Mouse (Mus musculus): ENCODE results near the gene Hdac9. TPM values are rescaled to one million over a fixed set of nuclear protein-coding genes. Genes with fewer than 3 reads are reported as not detected.

Gene Hdac9
- total and polyA plus RNA-seq, 2 experiments from 2014 or later: 14.9 to 21.6 TPM

DNA sequence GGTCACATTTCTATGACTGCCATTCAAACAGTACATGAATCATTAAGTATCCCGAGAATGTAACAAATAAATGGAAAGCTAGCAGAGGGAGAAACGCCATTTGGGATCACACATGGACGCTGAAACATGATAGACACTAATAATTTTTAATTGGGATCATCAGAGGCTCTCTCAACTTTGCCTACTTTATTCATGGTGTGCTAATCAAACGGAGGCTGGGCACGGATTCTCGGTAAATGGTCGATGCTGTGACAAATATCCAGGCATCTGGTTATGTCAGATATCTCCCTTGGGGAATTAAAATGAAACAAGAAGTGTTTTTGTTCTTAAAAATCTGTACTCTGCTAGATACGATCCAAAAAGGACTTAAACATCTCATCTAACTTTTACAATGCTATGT, 418.6 kb downstream of the Hdac9 start:
- no peak overlapping the region for H3K4me2 ChIP-seq (ENCODE audit: low read depth)
- H3K9ac ChIP-seq: no peak overlapping the region
- 0 out of 2 replicates have a peak, but pooled peaks cover 2% of the 10 kb centered on the region for H3K4me1 ChIP-seq (ENCODE audit: insufficient read depth)
- no peak for TF ChIP-seq CTCF (IDR thresholded peaks at IDR 0.05; ENCODE audit: low read depth)
- H3K27ac ChIP-seq (ENCODE audit: low read depth, low read length): no peak overlapping the region; the same call in 1 of the 2 replicates
- H3K36me3 ChIP-seq (ENCODE audit: insufficient read depth): no peaks in the 10 kb centered on the region
- no peak overlapping the region for H3K4me3 ChIP-seq (ENCODE audit: low read depth, low read length)
- H3K27me3 ChIP-seq (ENCODE audit: insufficient read depth, low read length): no peaks in the 10 kb centered on the region
- DNase-seq: peak; percentile 24
- H3K9me3 ChIP-seq (ENCODE audit: low read length): no peaks in the 10 kb centered on the region
- 29% methylated on average over 8 of the region's 8 CpGs for WGBS
- ATAC-seq: no peak

DNA sequence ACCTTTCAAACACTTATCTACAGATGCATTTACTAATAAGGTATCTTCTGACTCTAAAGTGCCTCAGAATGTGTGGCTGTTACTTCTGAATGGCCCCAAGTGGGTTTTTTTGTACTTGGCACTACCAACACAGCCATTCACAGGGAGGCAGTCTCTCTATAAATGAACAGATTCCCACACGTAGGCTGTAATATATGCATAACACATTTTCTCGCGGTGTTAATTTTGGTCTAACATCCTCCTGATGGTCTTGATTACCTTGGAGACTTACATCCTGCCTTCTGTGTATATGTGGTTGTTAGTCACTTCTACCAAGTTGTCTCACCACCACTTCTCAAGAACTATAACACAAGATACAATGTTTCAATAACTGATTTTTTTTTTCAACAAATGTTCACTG, 419.2 kb downstream of the Hdac9 start:
- no peak overlapping the region for H3K9ac ChIP-seq
- TF ChIP-seq CTCF (IDR thresholded peaks at IDR 0.05; ENCODE audit: low read depth): no peak
- H3K4me1 ChIP-seq (ENCODE audit: insufficient read depth): 0 out of 2 replicates have a peak, but pooled peaks cover 2% of the 10 kb centered on the region
- no peak overlapping the region for H3K4me3 ChIP-seq (ENCODE audit: low read depth, low read length)
- peak; percentile 78 for ATAC-seq
- H3K27ac ChIP-seq (ENCODE audit: low read depth, low read length): no peak overlapping the region
- no peaks in the 10 kb centered on the region for H3K36me3 ChIP-seq (ENCODE audit: insufficient read depth)
- no peak overlapping the region for H3K4me2 ChIP-seq (ENCODE audit: low read depth)
- DNase-seq: peak; percentile 37
- no peaks in the 10 kb centered on the region for H3K9me3 ChIP-seq (ENCODE audit: low read length)
- WGBS: 46% methylated on average over 3 of the region's 3 CpGs
- no peaks in the 10 kb centered on the region for H3K27me3 ChIP-seq (ENCODE audit: insufficient read depth, low read length)

DNA sequence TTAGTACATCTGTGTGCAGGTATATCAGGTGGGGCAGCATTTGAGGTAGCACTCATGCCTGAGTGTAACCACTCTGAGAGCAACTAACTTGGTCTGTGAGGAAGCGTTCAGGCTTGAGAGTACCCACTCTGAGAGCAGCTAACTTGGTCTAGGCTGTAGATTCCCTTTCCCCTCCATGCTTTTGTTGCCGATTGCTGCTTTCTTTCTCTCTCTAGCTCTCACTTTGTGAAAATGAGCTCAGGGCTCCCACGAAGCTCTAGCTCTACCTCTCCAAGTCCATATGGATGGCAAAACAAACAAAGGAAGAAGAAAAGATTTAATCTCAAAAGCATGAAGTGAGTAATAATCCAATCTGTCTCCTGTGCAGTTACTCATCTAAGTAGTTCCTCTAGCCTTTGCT, 421.0 kb downstream of the Hdac9 start:
- peak overlapping the region; percentile 13; the same call in 1 of the 2 replicates for H3K4me3 ChIP-seq (ENCODE audit: low read depth, low read length)

DNA sequence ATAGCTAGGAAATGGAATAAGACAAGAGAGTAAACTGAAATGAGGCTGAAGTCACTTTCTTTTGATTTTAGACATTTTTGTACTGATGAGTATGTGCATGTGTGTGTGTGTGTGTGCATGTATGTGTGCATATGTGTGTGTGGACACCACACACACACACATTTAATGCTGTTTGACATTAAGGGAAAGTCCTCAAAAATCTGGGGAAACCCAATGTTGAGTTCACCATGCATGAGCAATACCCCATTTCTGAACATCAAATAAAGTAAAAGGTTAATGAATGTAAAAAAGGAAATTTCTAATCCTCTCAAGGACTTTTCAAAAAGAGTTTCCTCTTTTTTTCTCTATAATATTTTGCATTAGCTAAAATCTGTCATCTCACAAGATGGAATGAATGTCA, 427.3 kb downstream of the Hdac9 start:
- no peak overlapping the region for H3K27ac ChIP-seq (ENCODE audit: low read depth, low read length)
- H3K36me3 ChIP-seq (ENCODE audit: insufficient read depth): no peaks in the 10 kb centered on the region
- no peak overlapping the region for H3K4me3 ChIP-seq (ENCODE audit: low read depth, low read length)
- no peak overlapping the region for H3K4me2 ChIP-seq (ENCODE audit: low read depth)
- ATAC-seq (no peak), DNase-seq (no peak)
- no peak overlapping the region for H3K9ac ChIP-seq
- no peaks in the 10 kb centered on the region for H3K9me3 ChIP-seq (ENCODE audit: low read length)
- H3K27me3 ChIP-seq (ENCODE audit: insufficient read depth, low read length): no peaks in the 10 kb centered on the region
- no peaks in the 10 kb centered on the region for H3K4me1 ChIP-seq (ENCODE audit: insufficient read depth)
- TF ChIP-seq CTCF (IDR thresholded peaks at IDR 0.05; ENCODE audit: low read depth): no peak

More for the DNA sequence above, 421.0 kb downstream of the Hdac9 start:
- peak; percentile 25 for DNase-seq
- 21% methylated on average over 3 of the region's 3 CpGs for WGBS
- H3K27me3 ChIP-seq (ENCODE audit: insufficient read depth, low read length): no peaks in the 10 kb centered on the region
- H3K4me1 ChIP-seq (ENCODE audit: insufficient read depth): 0 out of 2 replicates have a peak, but pooled peaks cover 2% of the 10 kb centered on the region
- no peak for TF ChIP-seq CTCF (IDR thresholded peaks at IDR 0.05; ENCODE audit: low read depth)
- no peak overlapping the region for H3K27ac ChIP-seq (ENCODE audit: low read depth, low read length)
- peak overlapping the region; percentile 21 for H3K4me2 ChIP-seq (ENCODE audit: low read depth)
- ATAC-seq: peak; percentile 53; the same call in 1 of the 2 replicates
- H3K9me3 ChIP-seq (ENCODE audit: low read length): no peaks in the 10 kb centered on the region
- no peak overlapping the region for H3K9ac ChIP-seq
- H3K36me3 ChIP-seq (ENCODE audit: insufficient read depth): no peaks in the 10 kb centered on the region

DNA sequence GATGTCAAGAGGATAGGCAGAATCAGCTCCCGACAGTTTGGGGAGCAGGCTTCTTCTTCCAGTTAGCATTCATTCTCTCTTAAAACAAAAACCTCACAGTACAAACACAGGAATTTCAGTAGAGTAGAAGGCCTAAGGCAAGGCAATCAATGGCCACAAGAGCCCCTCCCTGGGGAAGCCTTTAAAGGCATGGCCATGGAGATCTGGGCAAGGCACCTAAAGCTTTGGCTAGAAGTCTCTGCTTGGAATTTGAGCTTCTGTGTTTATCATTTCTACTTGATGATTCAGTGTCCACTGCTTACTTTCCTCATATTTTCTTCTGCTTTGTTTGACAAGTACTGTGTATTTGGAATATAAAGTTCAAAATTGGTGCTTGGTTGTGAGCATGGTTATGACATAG, 429.2 kb downstream of the Hdac9 start:
- no peaks in the 10 kb centered on the region for H3K9me3 ChIP-seq (ENCODE audit: low read length)
- no peaks in the 10 kb centered on the region for H3K27me3 ChIP-seq (ENCODE audit: insufficient read depth, low read length)
- DNase-seq: no peak
- 83% methylated on average over 1 of the region's 1 CpGs for WGBS
- H3K27ac ChIP-seq (ENCODE audit: low read depth, low read length): no peak overlapping the region
- no peak overlapping the region for H3K4me3 ChIP-seq (ENCODE audit: low read depth, low read length)
- TF ChIP-seq CTCF (IDR thresholded peaks at IDR 0.05; ENCODE audit: low read depth): no peak
- no peak overlapping the region for H3K9ac ChIP-seq
- no peaks in the 10 kb centered on the region for H3K36me3 ChIP-seq (ENCODE audit: insufficient read depth)
- H3K4me2 ChIP-seq (ENCODE audit: low read depth): no peak overlapping the region
- H3K4me1 ChIP-seq (ENCODE audit: insufficient read depth): no peaks in the 10 kb centered on the region
- no peak for ATAC-seq

DNA sequence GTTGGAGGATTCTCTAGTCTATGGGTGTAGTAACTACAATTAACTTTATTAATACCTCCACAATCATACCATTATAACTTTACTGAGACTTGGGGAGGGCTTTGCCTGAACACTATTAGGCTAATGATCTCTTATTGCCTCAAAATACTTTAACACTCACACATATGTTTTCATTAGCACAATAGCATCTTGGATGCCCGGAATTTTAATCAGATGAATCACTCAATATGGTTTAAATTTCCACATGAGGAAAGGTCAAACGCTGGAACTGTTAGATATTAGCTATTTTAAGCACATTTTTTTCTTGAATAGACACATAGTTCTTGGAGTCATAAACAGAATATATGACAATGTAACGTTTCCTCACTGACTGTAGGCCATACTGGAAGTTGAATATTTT, 429.9 kb downstream of the Hdac9 start:
- TF ChIP-seq CTCF (IDR thresholded peaks at IDR 0.05; ENCODE audit: low read depth): no peak
- H3K36me3 ChIP-seq (ENCODE audit: insufficient read depth): no peaks in the 10 kb centered on the region
- ATAC-seq (no peak), DNase-seq (no peak)
- H3K9me3 ChIP-seq (ENCODE audit: low read length): no peaks in the 10 kb centered on the region
- H3K4me3 ChIP-seq (ENCODE audit: low read depth, low read length): no peak overlapping the region
- H3K4me2 ChIP-seq (ENCODE audit: low read depth): no peak overlapping the region
- H3K27me3 ChIP-seq (ENCODE audit: insufficient read depth, low read length): no peaks in the 10 kb centered on the region
- no peak overlapping the region for H3K27ac ChIP-seq (ENCODE audit: low read depth, low read length)
- no peak overlapping the region for H3K9ac ChIP-seq
- WGBS: 68% methylated on average over 3 of the region's 3 CpGs
- no peaks in the 10 kb centered on the region for H3K4me1 ChIP-seq (ENCODE audit: insufficient read depth)

DNA sequence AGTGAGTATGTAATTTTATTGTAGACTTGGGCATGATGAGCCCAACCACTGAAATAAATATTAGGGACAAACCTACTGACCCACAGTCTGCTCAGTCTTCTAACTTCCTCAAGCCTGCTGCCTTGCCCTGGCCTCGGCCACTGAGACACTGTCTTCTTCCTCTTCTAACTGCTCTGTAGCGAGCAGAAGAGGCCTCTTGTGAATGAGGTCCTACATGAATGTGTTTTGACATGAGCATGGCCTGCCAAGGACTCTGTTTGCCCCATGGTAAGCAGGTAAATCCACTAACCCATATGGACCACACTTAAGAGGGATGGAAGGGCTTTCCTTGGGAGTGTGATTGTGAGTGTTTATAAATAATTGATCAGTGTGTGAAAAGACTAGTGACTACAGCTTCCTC, 430.9 kb downstream of the Hdac9 start:
- DNase-seq (no peak), ATAC-seq (no peak)
- H3K4me1 ChIP-seq (ENCODE audit: insufficient read depth): no peaks in the 10 kb centered on the region
- H3K36me3 ChIP-seq (ENCODE audit: insufficient read depth): no peaks in the 10 kb centered on the region
- no peak overlapping the region for H3K4me3 ChIP-seq (ENCODE audit: low read depth, low read length)
- no peaks in the 10 kb centered on the region for H3K9me3 ChIP-seq (ENCODE audit: low read length)
- WGBS: 93% methylated on average over 2 of the region's 2 CpGs
- H3K4me2 ChIP-seq (ENCODE audit: low read depth): no peak overlapping the region
- H3K9ac ChIP-seq: no peak overlapping the region
- TF ChIP-seq CTCF (IDR thresholded peaks at IDR 0.05; ENCODE audit: low read depth): no peak
- H3K27me3 ChIP-seq (ENCODE audit: insufficient read depth, low read length): no peaks in the 10 kb centered on the region
- H3K27ac ChIP-seq (ENCODE audit: low read depth, low read length): no peak overlapping the region

All from forebrain, postnatal 0 days (tissue).